Mouse (Mus musculus) right cerebral cortex, adult 2 months (tissue): Measurements from ENCODE around the gene Nub1.
"Not testable (repeated sequence)": the region's sequence is repeated elsewhere in the genome, so short reads cannot be mapped to it uniquely, and the experiment has no call there.

Source experiments
- DNase-seq, 2 experiments: peaks; one replicate each; pipeline ENCODE4 v3.0.0; 2021 to 2022; ENCODE audit warnings: low spot score in 2 of 2

Gene Nub1

DNA sequence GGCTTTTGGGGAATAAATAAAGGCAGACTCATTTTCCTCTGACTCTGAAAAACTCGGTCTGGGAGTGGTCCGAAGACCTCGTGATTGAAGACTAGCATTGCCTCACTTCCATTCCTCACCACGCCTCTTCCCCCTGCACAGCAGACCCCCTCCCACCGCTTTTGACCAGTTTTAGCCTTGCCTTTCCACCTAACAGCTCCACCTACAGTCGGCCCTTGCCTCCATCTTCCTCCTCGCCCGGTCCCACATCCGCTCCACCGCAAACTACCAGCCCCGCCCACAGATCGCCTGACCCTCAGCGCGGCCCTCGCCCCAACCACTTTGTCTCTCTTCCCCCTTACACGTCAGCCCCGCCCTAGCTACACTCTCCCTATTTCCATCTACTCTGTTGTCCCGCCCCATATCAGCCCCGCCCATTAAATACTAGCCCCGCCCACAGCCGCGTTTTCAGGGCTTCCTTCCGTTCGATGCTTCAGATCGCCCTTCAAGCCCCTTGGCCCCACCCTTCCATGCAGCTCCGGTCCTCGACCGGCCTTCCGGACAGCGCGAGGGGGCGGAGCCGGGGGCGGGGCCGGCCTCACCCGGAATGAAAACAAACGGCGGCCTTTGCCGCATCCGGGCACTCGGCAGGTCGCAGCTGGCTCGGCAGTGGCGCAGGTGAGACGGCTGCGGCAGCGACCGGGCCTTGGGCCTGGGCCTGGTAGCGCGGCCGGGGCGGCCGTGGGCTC, at the start of gene Nub1:
Gene Nub1 (plus strand): TSS at position 167 of the 728 bp plus-strand sequence.
- peak; percentile 93 to 94 for DNase-seq

DNA sequence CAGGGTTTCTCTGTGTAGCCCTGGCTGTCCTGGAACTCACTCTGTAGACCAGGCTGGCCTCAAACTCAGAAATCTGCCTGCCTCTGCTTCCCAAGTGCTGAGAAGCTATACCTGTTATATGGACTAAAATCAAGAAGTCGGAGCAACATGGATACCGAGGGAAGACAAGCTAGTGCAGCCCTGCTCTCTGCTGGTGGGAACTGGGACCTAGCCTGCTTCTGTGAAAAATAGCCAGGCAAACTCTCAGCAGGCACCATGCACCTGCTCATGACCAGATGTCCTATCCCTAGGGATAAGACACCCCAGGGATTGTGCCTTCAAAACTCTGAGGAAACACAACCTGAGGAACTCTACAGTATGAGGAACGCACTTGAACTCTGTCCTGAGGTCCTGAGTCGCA, 48.3 kb upstream of the Nub1 start:
- no peak for DNase-seq

DNA sequence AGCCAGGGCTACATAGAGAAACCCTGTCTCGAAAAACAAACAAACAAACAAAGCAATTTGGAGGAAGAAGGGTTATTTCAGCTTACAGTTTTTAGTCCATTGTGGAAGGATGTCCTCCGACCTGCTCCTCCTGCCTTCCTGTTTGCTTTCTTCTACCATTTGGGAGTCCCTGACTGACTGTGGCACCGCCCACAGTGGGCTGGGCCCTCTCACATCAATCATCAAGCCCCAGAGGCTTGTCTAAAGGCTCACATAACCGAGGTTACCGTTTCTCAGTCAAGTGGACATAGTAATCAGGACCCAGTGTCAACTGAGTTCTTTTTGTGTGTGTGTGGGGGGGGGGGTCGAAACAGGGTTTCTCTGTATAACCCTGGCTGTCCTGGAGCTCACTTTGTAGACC, 47.2 kb upstream of the Nub1 start:
- DNase-seq: no peak

DNA sequence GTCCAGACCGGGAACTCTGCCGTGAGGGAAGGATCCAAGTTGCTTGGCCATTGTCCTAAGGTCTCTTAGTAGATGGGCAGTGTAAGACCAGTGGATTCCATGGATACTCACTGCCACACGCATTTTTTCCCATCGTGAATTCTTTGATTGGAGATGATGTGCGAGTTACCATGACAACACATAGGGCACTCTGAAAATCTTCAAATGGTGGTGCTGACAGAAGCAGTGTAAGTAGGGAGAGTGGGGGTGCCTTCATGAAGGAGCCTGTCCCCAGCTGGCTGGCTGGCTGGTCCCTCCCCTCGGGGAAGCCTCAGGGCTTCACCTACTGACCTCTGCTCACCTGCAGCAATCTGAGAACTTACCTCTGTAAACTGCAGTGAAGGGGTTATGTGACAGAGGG, 46.3 kb upstream of the Nub1 start:
- no peak for DNase-seq

DNA sequence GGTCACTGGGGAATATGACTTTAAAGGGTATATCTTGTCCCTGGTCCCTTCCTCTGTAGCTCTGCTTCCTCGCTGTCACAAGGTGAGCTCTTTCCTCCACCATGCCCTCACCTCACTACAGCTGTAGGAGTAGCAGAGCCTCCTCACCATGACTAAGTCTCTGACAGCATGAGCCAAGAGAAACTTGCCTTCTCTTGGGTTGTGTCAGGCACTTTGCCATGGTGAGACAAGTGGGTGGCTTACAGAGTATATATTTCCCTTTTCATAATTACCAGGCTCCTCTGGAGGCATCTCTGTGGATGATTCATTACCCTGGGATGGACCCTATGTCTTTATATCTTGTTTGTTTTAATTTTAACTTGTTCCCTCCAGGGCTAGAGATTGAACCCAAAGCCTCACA, 39.9 kb upstream of the Nub1 start:
- no peak for DNase-seq

DNA sequence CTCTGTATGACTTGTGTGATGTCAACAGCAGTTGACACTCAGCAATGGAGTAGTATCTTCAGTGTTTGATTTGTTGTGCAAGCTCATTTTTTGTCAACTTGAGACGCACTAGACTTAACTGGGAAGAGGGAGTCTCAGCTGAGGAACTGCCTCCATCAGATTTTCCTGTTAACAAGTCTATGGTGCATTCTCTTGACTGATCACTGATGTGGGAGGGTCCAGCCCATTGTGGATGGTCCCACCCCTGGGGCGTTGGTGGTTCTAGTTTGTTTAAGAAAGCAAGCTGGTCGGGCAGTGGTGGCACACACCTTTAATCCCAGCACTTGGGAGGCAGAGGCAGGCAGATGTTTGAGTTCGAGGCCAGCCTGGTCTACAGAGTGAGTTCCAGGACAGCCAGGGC, 36.1 kb upstream of the Nub1 start:
- no peak for DNase-seq

DNA sequence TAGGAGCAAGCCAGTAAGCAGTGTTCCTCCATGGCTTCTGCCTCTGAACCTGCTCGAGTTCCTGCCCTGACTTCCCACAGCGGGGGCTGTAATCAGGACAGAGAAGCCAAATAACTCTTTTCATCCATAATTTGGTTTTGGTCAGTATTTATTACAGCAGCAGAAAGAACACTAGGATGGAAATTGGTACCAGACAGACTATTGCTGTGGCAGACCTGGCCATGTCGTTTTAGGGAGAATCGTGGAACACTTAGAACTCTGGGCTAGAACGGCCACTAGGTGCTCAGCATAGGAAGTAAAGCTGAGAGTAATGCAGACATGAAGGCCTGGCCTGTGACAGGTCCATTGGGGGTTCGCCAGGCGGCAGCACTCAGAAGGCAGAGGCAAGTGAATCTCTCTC, 35.6 kb upstream of the Nub1 start:
- DNase-seq: no peak

DNA sequence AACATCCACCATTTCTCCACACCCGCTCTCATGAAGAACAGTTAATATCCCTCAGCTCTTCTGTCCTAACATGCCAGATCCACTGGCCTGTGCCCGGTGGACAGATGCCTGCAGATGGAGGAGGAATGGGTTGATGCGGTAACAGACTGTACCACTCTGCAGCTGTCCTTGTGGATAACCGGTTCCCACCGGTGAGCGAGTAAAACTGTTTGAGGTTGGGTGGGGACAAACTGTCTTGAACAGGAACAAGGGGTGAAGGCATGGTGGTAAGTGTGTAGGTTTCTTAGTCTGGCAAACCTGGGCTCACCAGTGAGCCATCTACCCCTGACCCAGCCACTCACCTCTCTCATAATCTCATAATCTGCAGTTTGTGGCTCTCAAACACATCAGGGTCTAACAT, 34.0 kb upstream of the Nub1 start:
- no peak for DNase-seq

DNA sequence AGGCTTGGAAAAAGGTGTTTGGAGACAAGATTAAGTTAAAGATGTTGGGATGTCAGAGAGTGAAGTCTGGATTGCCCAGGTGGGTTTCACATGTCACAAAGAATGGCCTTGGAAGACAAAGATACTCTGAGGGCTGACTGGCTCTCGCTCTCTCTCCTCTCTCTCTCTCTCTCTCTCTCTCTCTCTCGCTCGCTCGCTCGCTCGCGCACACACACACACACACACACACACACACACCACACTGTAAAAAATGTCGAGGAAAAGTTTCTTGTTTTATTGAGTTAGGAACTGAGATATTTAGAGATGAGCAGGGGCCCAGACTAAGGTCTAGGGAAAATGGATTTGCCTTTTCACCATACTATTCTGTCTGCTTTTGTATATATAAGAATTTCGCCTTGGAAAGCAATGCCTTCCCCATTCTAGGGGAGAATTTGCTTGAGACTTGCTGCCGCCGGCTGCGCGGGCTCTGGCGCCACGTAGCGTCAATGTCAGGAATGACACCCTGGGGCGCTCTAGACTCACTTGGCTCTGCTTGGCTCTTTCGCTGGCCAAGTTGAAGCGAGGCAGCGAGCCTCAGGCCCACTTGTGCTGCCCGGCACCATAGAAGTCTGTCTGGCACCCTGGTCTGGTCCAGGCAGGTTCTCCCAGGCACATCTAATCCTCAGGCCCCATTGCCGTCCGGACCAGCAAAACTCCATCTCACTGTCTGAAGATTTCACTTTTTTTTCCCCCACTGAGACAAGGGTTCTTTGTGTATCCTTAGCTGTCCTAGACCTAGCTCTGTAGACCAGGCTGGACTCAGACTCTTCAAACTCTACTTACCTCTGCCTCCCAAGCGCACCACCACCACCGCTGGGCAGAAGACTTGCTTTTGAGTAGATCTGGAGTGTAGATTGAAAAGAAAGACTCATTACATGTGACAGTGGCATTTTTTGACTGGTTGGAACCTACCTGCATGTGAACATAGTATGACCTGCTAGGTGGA, 33.3 kb upstream of the Nub1 start:
- DNase-seq: peak; percentile 91 to 94

DNA sequence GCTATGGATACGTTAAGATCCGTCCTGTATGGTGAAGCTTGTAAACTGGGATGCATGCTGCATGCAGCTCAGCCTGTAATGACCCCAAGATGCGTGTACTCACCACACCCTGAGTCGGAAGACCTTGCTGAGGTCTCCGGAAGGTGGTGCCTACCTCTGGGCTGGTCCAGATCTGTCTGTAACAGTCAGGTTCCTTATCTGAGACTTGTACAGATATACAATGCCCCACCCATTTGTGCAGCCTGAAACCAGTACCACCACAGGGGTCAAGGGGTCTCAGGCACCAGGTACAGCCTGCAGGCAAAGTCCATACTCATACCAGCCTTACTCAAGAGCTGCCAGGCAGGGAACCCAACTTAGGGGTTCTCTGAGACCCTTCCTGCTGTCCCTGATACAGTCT, 32.6 kb upstream of the Nub1 start:
- DNase-seq: no peak

DNA sequence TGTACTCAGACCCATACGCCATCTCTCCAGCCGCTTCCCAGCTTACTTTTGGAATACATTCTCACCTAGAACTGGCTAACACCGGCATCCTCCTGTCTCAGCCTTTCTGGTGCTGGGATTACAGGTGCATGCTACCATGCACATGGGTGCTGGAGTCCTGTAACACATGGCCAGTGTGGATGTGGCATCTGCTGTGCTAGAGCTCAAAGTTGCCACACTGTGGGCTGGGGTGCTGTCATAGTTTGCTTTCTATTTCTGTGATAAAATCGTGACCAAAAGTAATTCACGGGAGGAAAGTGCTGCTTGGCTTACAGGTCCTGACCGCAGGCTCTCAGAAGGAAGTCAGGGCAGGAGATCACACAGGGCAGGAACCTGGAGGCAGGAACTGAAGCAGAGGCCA, 30.8 kb upstream of the Nub1 start:
- no peak for DNase-seq

DNA sequence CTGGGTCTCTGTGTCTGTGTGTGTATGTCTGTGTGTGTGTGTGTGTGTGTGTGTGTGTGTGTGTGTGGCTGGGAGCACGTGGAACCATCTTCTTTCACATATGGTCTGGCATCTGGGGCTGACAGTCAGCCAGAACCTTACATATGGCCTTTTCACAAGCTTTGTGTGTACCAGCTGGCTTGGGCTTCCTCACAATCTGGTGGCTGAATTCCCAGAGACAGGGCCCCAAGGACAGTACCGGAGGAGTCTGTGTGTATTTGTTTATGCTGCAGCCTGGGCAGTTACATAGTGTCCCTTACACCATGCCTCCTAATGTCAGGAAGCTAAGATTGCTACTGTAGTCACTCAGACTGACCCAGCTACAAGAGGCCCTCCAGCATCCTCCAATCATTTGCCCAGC, 28.2 kb upstream of the Nub1 start:
- DNase-seq: peak in 1 of 2 experiments; percentile 20

DNA sequence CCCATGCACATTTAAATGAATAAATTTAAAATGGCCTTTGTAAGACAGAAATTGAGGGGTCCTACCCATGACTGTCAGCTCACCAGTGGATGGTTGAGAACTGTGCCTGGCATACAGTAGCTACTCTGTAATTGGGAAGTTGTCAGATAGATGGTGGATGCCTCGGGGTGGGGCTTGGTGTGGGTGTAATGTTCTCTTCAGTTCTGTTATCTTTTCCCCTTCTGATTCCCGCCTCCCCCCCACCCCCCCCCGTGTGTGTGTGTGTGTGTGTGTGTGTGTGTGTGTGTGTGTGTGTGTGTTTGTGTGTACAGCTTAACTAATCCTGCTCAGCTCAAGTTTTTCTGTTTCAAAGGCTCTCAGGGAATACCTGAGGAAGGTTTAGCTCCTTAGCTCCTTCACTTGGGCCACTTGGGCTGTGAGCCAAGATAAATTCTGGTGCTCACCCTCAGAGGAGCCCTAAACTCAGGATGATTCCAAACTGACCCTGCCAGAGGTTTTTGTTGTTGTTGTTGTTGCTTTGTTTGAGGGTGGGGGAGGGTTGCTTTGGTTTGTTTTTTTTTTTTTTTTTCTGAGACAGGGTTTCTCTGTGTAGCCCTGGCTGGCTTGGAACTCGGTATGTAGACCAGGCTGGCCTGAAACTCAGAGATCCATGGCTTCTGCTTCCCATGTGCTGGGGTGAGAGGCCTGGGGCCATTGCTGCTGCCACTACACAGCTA, 25.5 kb upstream of the Nub1 start:
- DNase-seq: no peak

DNA sequence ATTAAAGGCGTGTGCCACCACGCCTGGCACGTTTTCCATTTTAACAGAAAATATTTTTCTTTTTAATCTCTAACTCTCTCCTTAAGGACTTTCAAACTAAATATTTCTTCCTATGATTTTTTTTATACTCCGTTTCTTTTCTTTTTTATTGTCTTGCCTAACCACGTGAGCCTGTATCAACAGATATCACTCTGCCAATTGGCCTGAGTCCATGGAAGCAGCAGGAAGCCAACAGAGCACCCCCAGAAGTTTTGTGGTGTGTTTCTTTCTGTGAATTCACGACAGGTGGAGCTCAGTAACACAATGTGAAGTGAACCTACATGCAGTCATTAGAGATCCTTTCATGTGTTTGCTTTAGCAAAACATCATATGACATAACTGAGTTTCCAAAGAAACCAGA, 23.9 kb upstream of the Nub1 start:
- no peak for DNase-seq

DNA sequence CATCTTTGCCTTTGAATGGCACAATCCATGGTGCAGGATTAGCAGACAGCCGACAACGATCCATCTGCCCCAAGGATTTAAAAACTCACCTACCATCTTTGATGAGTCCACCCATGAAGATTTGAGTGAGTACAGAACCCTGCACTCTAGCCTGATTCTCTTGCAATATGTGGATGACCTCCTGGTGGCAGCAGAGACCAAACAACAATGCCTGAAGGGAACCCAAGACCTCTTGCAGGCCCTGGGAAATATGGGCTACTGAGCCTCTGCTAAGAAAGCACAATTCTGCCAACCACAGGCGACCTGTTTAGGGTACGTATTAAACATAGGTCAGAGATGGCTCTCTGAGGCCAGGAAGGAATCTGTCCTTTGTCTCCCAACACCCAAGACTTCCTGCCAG, 11.1 kb upstream of the Nub1 start:
- peak; percentile 93 for DNase-seq

DNA sequence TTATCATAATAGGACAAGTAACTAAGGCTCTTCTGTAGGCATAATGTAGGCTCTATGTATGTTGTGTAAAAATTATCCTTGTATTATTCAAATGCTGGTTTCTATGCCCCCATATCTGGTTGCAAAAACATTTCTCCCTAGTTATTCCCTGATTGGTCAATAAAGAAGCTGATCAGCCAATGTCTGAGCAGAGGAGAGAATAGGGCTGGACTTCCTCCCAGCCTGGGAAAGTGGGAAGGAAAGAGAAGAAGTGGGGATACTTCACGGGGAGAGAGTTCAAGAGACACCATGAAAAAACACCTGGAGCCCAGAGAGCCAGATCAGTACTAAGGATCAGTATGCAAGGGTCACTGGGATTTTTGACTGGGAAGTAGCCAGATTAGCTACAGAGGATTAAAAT, 3.9 kb upstream of the Nub1 start:
- DNase-seq: no peak

DNA sequence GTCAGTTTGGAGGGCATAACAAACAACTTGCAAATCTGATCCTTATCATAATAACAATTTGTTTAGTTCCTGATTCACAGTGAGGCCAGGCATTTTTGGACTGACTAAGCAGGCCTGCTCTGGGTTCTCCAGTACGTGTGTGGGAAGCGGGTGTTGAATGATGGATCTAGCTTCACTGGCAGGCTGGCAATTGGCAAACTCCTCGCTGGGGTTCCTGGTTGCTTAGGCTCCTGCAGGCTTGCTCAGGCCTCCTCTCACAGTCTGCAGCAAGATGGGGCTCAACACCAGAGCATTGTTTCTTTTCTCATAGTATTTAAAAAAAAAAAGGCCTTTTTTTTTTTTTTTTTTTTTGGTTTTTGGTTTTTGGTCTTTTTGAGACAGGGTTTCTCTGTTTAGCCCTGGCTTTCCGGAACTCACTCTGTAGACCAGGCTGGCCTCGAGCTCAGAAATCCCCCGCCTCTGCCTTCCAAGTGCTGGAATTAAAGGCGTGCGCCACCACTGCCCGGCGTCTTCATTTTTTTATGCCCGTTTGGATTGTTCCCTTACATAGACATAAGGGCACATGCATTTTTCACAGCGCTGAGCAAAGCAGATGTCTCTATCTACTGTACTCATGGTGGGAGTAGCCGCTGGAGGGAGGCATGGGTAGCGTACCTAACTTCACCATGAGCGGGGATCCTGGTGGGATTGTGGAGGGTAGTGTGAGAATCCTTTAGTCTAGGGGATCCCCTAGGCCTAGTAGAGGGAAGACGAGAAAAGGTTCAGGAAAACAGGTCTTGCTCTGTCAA, 560 bp upstream of the Nub1 start:
- peak; percentile 70 to 79 for DNase-seq

DNA sequence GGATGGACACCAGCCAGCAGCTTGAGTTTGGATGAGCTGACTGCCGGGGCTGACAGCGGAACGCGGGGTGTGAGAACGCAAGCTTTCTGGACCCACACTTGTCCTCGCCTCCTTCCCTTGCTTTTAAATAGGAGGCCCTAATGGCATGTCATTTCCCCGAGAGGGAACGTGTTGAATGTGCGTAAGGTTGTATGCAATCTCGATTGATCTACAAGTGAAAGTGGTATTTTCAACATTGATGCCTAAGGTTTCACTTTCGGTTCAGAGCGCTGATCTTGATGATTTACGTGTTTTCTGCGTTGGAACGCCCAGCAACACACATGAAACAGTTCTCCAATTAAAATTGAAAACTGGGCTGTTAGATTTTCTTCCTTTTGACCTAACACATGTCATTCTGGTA, 844 bp downstream of the Nub1 start:
- no peak for DNase-seq

DNA sequence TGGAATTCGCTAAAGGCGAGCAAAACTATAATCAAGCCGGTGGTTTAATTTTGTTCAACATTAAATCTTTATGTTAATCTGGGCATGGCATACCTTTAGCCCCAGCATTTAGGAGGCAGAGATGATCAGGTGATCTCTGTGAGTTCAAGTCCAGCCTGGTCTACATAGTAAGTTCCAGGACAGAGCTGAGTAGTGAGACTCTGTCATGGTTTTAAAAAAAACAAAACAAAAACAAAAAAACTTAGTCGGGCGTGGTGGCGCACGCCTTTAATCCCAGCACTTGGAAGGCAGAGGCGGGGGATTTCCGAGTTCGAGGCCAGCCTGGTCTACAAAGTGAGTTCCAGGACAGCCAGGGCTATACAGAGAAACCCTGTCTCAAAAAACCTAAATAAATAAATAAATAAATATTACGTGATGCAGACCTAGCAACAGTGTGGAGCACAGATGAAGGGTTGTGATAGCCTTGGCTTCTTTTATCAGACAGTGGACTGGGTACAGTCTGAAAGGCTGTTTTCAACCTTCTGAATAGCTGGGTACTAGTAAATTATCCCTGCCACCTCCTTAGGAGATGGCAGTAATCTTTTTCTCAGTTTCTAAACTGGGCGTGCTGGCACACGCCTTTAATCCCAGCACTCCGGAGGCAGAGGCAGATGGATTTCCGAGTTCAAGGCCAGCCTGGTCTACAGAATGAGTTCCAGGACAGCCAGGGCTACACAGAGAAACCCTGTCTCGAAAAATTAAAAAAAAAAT, 1.5 kb downstream of the Nub1 start:
- DNase-seq: not testable (repeated sequence)

DNA sequence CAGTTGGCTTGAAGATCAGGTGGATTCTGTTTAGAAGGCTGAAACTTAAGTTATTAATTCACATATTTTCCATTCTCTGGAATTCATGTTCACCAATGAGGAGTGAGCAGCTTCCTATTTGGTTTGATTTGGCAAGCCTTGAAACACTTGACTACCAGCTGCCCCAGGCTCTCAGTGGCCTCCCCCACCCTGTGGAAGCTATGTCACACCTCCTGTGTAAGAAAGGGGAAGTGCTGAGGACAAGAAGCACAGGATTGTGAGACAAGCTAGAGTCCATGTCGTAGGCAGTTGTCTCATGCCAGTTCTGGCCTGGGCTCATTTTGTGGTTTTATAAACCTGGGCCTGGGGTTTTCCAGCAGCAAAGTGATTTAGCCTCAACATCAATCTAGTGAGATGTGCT, 2.4 kb downstream of the Nub1 start:
- DNase-seq: no peak

DNA sequence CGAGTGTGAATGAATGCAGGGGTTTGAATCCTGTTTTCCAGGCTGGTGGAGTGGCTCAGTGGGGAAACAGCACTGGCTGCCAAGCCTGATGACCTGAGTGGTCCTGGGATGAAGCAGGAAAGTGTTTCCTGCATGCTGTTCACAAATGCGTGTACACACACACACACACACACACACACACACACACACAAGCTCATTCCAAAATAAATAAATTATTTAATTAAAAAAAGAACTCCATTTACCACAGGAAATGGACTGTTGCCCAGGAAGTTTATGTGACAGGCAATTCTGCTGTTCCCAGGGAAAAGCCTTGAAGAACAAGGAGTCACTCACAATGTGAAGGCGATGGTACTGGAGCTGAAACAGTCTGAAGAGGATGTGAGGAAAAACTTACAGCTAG, 11.4 kb downstream of the Nub1 start:
- no peak for DNase-seq
